In genomic region chr8:86328626-86329025, GRCm38 (mm10) we compare ENCODE assay signal across 9 mouse cellular contexts.
DNase-seq lines count a peak whose midpoint lies in the region; ATAC-seq and TF ChIP-seq lines count a peak whose summit lies in the region.
"Had no signal": no experiment of that assay in that cellular context is flagged by ENCODE, and none has a peak within 500 bp of the region (broad histone marks: within the 10 kb centered on the region; RNA-seq: fewer than 3 reads in every experiment).

No protein-coding gene starts in this region.

- in situ Hi-C loops in Patski (cut with MboI; ENCODE audit: low pct_unique_long_range_greater_than_20kb), result no loop called here

- POLR2A ChIA-PET in Patski (lab: Charles Lee), result interaction anchor here (1.2 kb wide), 1 partner anchor 9 kb away, joined by 4 read pairs; no protein-coding TSS in a partner anchor

- no peak overlapping the region for H3K27ac ChIP-seq in forebrain, embryonic 14.5 days (ENCODE audit: low read depth, low read length)
- no peak overlapping the region for H3K27ac ChIP-seq in heart, adult 2 months
- no peak overlapping the region for H3K27ac ChIP-seq in lung, postnatal 0 days (ENCODE audit: low read length)
- H3K27ac ChIP-seq in stomach, postnatal 0 days (replicated peaks), result no peak overlapping the region
- H3K27ac ChIP-seq: lung, embryonic 15.5 days had no signal

- H3K9ac ChIP-seq in forebrain, embryonic 14.5 days (ENCODE audit: low read length), result no peak overlapping the region
- no peak overlapping the region for H3K9ac ChIP-seq in heart, adult 2 months (ENCODE audit: low read depth, low read length)
- no peak overlapping the region for H3K9ac ChIP-seq in lung, postnatal 0 days (replicated peaks; ENCODE audit: low read depth)
- H3K9ac ChIP-seq in stomach, postnatal 0 days (ENCODE audit: low read length), result no peak overlapping the region
- H3K9ac ChIP-seq: lung, embryonic 15.5 days had no signal

- intact Hi-C loops in left cerebral cortex, postnatal 14 days (cut with DNase I), result no loop called here
- intact Hi-C loops in heart, adult 2 months (cut with DNase I), result no loop called here

- peaks cover 11% of the 10 kb centered on the region for H3K4me1 ChIP-seq in forebrain, embryonic 14.5 days (ENCODE audit: control insufficient read depth, insufficient read depth, low read length)
- no peaks in the 10 kb centered on the region for H3K4me1 ChIP-seq in heart, adult 2 months (ENCODE audit: control insufficient read depth, insufficient read depth, low read length)
- no peaks in the 10 kb centered on the region for H3K4me1 ChIP-seq in lung, postnatal 0 days (ENCODE audit: insufficient read depth, low read depth, low read length)
- H3K4me1 ChIP-seq in stomach, postnatal 0 days (replicated peaks; ENCODE audit: control insufficient read depth, insufficient read depth), result no peaks in the 10 kb centered on the region
- H3K4me1 ChIP-seq: lung, embryonic 15.5 days had no signal

- CTCF ChIA-PET in Patski (lab: Charles Lee), result interaction anchor here (1.0 to 1.2 kb wide), 4 partner anchors 12 to 208 kb away, joined by 3 read pairs; no protein-coding TSS in a partner anchor

- no peak overlapping the region for H3K4me3 ChIP-seq in forebrain, embryonic 14.5 days (ENCODE audit: low read depth, low read length)
- no peak overlapping the region for H3K4me3 ChIP-seq in heart, adult 2 months
- H3K4me3 ChIP-seq in lung, postnatal 0 days (ENCODE audit: low read depth, low read length), result no peak overlapping the region
- no peak overlapping the region for H3K4me3 ChIP-seq in stomach, postnatal 0 days (ENCODE audit: low read depth, low read length)
- H3K4me3 ChIP-seq: lung, embryonic 15.5 days had no signal

- H3K9me3 ChIP-seq in forebrain, embryonic 14.5 days (replicated peaks; ENCODE audit: control insufficient read depth, low read length), result no peaks in the 10 kb centered on the region
- H3K9me3 ChIP-seq in lung, postnatal 0 days (ENCODE audit: low read length), result no peaks in the 10 kb centered on the region
- no peaks in the 10 kb centered on the region for H3K9me3 ChIP-seq in stomach, postnatal 0 days (ENCODE audit: control insufficient read depth, low read length)
- H3K9me3 ChIP-seq: lung, embryonic 15.5 days had no signal

- 5% methylated on average over 7 of the region's 7 CpGs for WGBS in forebrain, embryonic 14.5 days
- WGBS in heart, adult 2 months, result 58% methylated on average over 7 of the region's 7 CpGs
- WGBS in lung, postnatal 0 days, result 63% methylated on average over 7 of the region's 7 CpGs
- 56% methylated on average over 7 of the region's 7 CpGs for WGBS in stomach, postnatal 0 days

- no peak for DNase-seq in Patski (ENCODE audit: low read depth, low spot score)
- peak; percentile 63 for DNase-seq in adrenal gland, postnatal 14 days
- DNase-seq in forebrain, embryonic 14.5 days (ENCODE audit: low spot score), result peak; percentile 70
- DNase-seq in left cerebral cortex, postnatal 14 days (ENCODE audit: low spot score in 2 of 2), result peak; percentile 57 to 73
- no peak for DNase-seq in heart, adult 2 months
- no peak for DNase-seq in thymus, postnatal 14 days
- DNase-seq in lung, postnatal 0 days (ENCODE audit: low spot score), result no peak
- no peak for DNase-seq in stomach, postnatal 0 days (ENCODE audit: low spot score)

- no peaks in the 10 kb centered on the region for H3K79me2 ChIP-seq in heart, adult 2 months (replicated peaks; ENCODE audit: control insufficient read depth, insufficient read depth, low read length)

- no peak for TF ChIP-seq EP300 in heart, adult 2 months (IDR thresholded peaks at IDR 0.05; ENCODE audit: insufficient read depth, low read depth, low read length)
- TF ChIP-seq EP300 in lung, postnatal 0 days (IDR thresholded peaks at IDR 0.05), result no peak
- TF ChIP-seq EP300 in stomach, postnatal 0 days (optimal IDR thresholded peaks at IDR 0.05), result no peak

- no peaks in the 10 kb centered on the region for H3K27me3 ChIP-seq in Patski
- H3K27me3 ChIP-seq in forebrain, embryonic 14.5 days (replicated peaks; ENCODE audit: control insufficient read depth, insufficient read depth, low read length), result no peaks in the 10 kb centered on the region; the same call in 1 of the 2 replicates
- no peaks in the 10 kb centered on the region for H3K27me3 ChIP-seq in heart, adult 2 months (ENCODE audit: control insufficient read depth, insufficient read depth, low read length)
- H3K27me3 ChIP-seq in lung, postnatal 0 days (replicated peaks; ENCODE audit: insufficient read depth, low read length), result no peaks in the 10 kb centered on the region
- no peaks in the 10 kb centered on the region for H3K27me3 ChIP-seq in stomach, postnatal 0 days (ENCODE audit: control insufficient read depth, insufficient read depth, low read length)
- H3K27me3 ChIP-seq: lung, embryonic 15.5 days had no signal

- no peak overlapping the region for H3K4me2 ChIP-seq in forebrain, embryonic 14.5 days (ENCODE audit: low read length)
- H3K4me2 ChIP-seq in lung, postnatal 0 days (replicated peaks; ENCODE audit: low read depth, low read length), result no peak overlapping the region
- H3K4me2 ChIP-seq in stomach, postnatal 0 days (replicated peaks; ENCODE audit: low read depth), result no peak overlapping the region
- H3K4me2 ChIP-seq: lung, embryonic 15.5 days had no signal

- no peak for TF ChIP-seq CTCF in Patski (IDR thresholded peaks at IDR 0.05)
- no peak for TF ChIP-seq CTCF in heart, adult 2 months (IDR thresholded peaks at IDR 0.05)
- TF ChIP-seq CTCF in lung, postnatal 0 days (IDR thresholded peaks at IDR 0.05), result no peak
- no peak for TF ChIP-seq CTCF in stomach, postnatal 0 days (IDR thresholded peaks at IDR 0.05; ENCODE audit: low read depth)

- TF ChIP-seq POLR2A in heart, adult 2 months (IDR thresholded peaks at IDR 0.05; ENCODE audit: insufficient read depth, low read depth, low read length), result no peak

- peak; percentile 72 for ATAC-seq in Patski
- ATAC-seq in forebrain, embryonic 14.5 days, result peak; percentile 64; the same call in 1 of the 2 replicates
- ATAC-seq in lung, postnatal 0 days, result no peak
- no peak for ATAC-seq in stomach, postnatal 0 days (ENCODE audit: low FRiP score, low TSS enrichment)

- H3K36me3 ChIP-seq in forebrain, embryonic 14.5 days (ENCODE audit: control insufficient read depth, insufficient read depth, low read length), result no peaks in the 10 kb centered on the region
- H3K36me3 ChIP-seq in heart, adult 2 months (ENCODE audit: control insufficient read depth, insufficient read depth, low read length), result no peaks in the 10 kb centered on the region
- H3K36me3 ChIP-seq in lung, postnatal 0 days (ENCODE audit: insufficient read depth, low read length), result no peaks in the 10 kb centered on the region
- no peaks in the 10 kb centered on the region for H3K36me3 ChIP-seq in stomach, postnatal 0 days (ENCODE audit: control insufficient read depth, insufficient read depth, low read length)
- H3K36me3 ChIP-seq: lung, embryonic 15.5 days had no signal

Comparison
In these comparisons a context has a peak if more than half of its experiments do, and no peak if none do; other contexts are left out.
1. ATAC-seq: peak in Patski (single experiment) and forebrain, embryonic 14.5 days (single experiment); none in lung, postnatal 0 days (single experiment) and stomach, postnatal 0 days (single experiment).
2. DNase-seq: peak in adrenal gland, postnatal 14 days (single experiment), forebrain, embryonic 14.5 days (single experiment) and left cerebral cortex, postnatal 14 days (2 of 2); none in Patski (single experiment), heart, adult 2 months (0 of 2), thymus, postnatal 14 days (single experiment), lung, postnatal 0 days (single experiment) and stomach, postnatal 0 days (single experiment).